Mouse (Mus musculus) embryonic facial prominence, embryonic 12.5 days (tissue): ENCODE results near the gene Brat1. TPM values are rescaled to one million over a fixed set of nuclear protein-coding genes. Genes with fewer than 3 reads are reported as not detected.

Experiments
- ATAC-seq: fragments of 200-750 bp; cut with Nextera tagmentation; 2 replicates; pipeline ENCODE4 v1.8.0; 2017; ENCODE audit not compliant: insufficient number of reproducible peaks, insufficient read depth, low FRiP score, low TSS enrichment
- H3K27ac ChIP-seq: fragments of 300-500 bp; sonication (generic); 2 replicates; pipeline ENCODE4 v1.5.1; 2016; ENCODE audit warnings: mild to moderate bottlenecking
- H3K27me3 ChIP-seq: fragments of 300-500 bp; sonication (generic); 2 replicates; pipeline ENCODE4 v1.6.1; 2016; ENCODE audit warnings: mild to moderate bottlenecking, moderate library complexity
- H3K36me3 ChIP-seq: fragments of 300-500 bp; sonication (generic); 2 replicates; pipeline ENCODE4 v1.6.1; 2016; ENCODE audit warnings: mild to moderate bottlenecking
- H3K4me1 ChIP-seq: fragments of 300-500 bp; sonication (generic); 2 replicates; pipeline ENCODE4 v1.6.1; 2016
- H3K4me2 ChIP-seq: fragments of 300-500 bp; sonication (generic); replicated peaks from 2 replicates; pipeline ENCODE4 v1.6.1; 2016; ENCODE audit warnings: mild to moderate bottlenecking, moderate library complexity
- H3K4me3 ChIP-seq: fragments of 300-500 bp; sonication (generic); 2 replicates; pipeline ENCODE4 v1.5.1; 2016; ENCODE audit warnings: mild to moderate bottlenecking
- H3K9ac ChIP-seq: fragments of 300-500 bp; sonication (generic); 2 replicates; pipeline ENCODE4 v1.6.1; 2016; ENCODE audit warnings: mild to moderate bottlenecking, moderate library complexity
- H3K9me3 ChIP-seq: fragments of 300-500 bp; sonication (generic); 2 replicates; pipeline ENCODE4 v1.6.1; 2016; ENCODE audit warnings: mild to moderate bottlenecking, moderate library complexity
- WGBS: fragments of 180-500 bp; shearing (Covaris S2); methylation state at CpG from one replicate; pipeline ENCODE4 v1.1.7; 2016; 5-methylcytosine and 5-hydroxymethylcytosine counted together
- polyA plus RNA-seq: library from polyadenylated mRNA; unstranded; fragments of >200 nt; fragmentation: Nextera tagmentation; extraction: Ambion mirVana; gene quantifications from 2 replicates; pipeline ENCODE4 v1.2.1, GENCODE M21; 2016

Brat1 gene
- polyA plus RNA-seq, 1 experiment from 2014 or later: 23.8 TPM

GRCm38 (mm10) chr5:140750925-140751324, 46.1 kb downstream of the Brat1 start:
- H3K36me3 ChIP-seq: no peaks in the 10 kb centered on the region
- no peak overlapping the region for H3K9ac ChIP-seq
- no peak overlapping the region for H3K27ac ChIP-seq
- no peak for ATAC-seq
- H3K4me1 ChIP-seq: peaks cover 7% of the 10 kb centered on the region; the same call in 1 of the 2 replicates
- 0% methylated on average over 1 of the region's 2 CpGs for WGBS
- no peak overlapping the region for H3K4me2 ChIP-seq
- no peaks in the 10 kb centered on the region for H3K9me3 ChIP-seq
- H3K4me3 ChIP-seq: no peak overlapping the region
- no peaks in the 10 kb centered on the region for H3K27me3 ChIP-seq

GRCm38 (mm10) chr5:140752041-140752440, 47.2 kb downstream of the Brat1 start:
- WGBS: 95% methylated on average over 15 of the region's 15 CpGs
- peaks cover 15% of the 10 kb centered on the region; the same call in 1 of the 2 replicates for H3K4me1 ChIP-seq
- ATAC-seq: no peak
- H3K4me3 ChIP-seq: no peak overlapping the region
- no peak overlapping the region for H3K27ac ChIP-seq
- H3K9me3 ChIP-seq: no peaks in the 10 kb centered on the region
- H3K9ac ChIP-seq: no peak overlapping the region
- H3K27me3 ChIP-seq: no peaks in the 10 kb centered on the region
- H3K4me2 ChIP-seq: no peak overlapping the region
- H3K36me3 ChIP-seq: no peaks in the 10 kb centered on the region

- Histone ChIP-seq H3K27ac (no peak overlapping the region), H3K4me1 (peaks cover 15% of the 10 kb centered on the region; the same call in 1 of the 2 replicates), H3K4me3 (no peak overlapping the region), H3K9ac (no peak overlapping the region), H3K9me3 (no peaks in the 10 kb centered on the region), H3K36me3 (peaks cover 2% of the 10 kb centered on the region; the same call in 1 of the 2 replicates), H3K27me3 (no peaks in the 10 kb centered on the region), H3K4me2 (no peak overlapping the region)
- WGBS: 90% methylated on average over 3 of the region's 3 CpGs
- ATAC-seq: no peak
Measured at GRCm38 (mm10) chr5:140752639-140753038, 47.8 kb downstream of the Brat1 start.

GRCm38 (mm10) chr5:140753223-140753622, 48.4 kb downstream of the Brat1 start:
- Histone ChIP-seq H3K4me2 (no peak overlapping the region), H3K4me1 (peaks cover 15% of the 10 kb centered on the region; the same call in 1 of the 2 replicates), H3K27me3 (no peaks in the 10 kb centered on the region), H3K9ac (no peak overlapping the region), H3K36me3 (peaks cover 7% of the 10 kb centered on the region; the same call in 1 of the 2 replicates), H3K4me3 (no peak overlapping the region), H3K9me3 (no peaks in the 10 kb centered on the region), H3K27ac (no peak overlapping the region)
- WGBS: 71% methylated on average over 5 of the region's 5 CpGs
- no peak for ATAC-seq

GRCm38 (mm10) chr5:140758864-140759263, 54.1 kb downstream of the Brat1 start:
- Histone ChIP-seq H3K9ac (no peak overlapping the region), H3K9me3 (no peaks in the 10 kb centered on the region), H3K4me2 (no peak overlapping the region), H3K36me3 (peaks cover 39% of the 10 kb centered on the region), H3K4me1 (peaks cover 8% of the 10 kb centered on the region; the same call in 1 of the 2 replicates), H3K27ac (no peak overlapping the region), H3K27me3 (no peaks in the 10 kb centered on the region), H3K4me3 (no peak overlapping the region)
- 81% methylated on average over 8 of the region's 8 CpGs for WGBS
- ATAC-seq: no peak

GRCm38 (mm10) chr5:140762540-140762939, 57.7 kb downstream of the Brat1 start:
- H3K9me3 ChIP-seq: no peaks in the 10 kb centered on the region
- 87% methylated on average over 4 of the region's 4 CpGs for WGBS
- no peak overlapping the region for H3K4me2 ChIP-seq
- no peak overlapping the region for H3K4me3 ChIP-seq
- H3K27me3 ChIP-seq: no peaks in the 10 kb centered on the region
- H3K9ac ChIP-seq: no peak overlapping the region
- no peak for ATAC-seq
- H3K4me1 ChIP-seq: peaks cover 1% of the 10 kb centered on the region
- H3K36me3 ChIP-seq: peaks cover 43% of the 10 kb centered on the region
- H3K27ac ChIP-seq: no peak overlapping the region

- 72% methylated on average over 6 of the region's 6 CpGs for WGBS
- no peaks in the 10 kb centered on the region for H3K9me3 ChIP-seq
- peaks cover 14% of the 10 kb centered on the region for H3K4me1 ChIP-seq
- ATAC-seq: no peak
- H3K4me2 ChIP-seq: no peak overlapping the region
- no peaks in the 10 kb centered on the region for H3K27me3 ChIP-seq
- no peak overlapping the region for H3K9ac ChIP-seq
- no peak overlapping the region for H3K27ac ChIP-seq
- peaks cover 20% of the 10 kb centered on the region for H3K36me3 ChIP-seq
- no peak overlapping the region for H3K4me3 ChIP-seq
Measured at GRCm38 (mm10) chr5:140764921-140765613, 60.3 kb downstream of the Brat1 start.

- no peaks in the 10 kb centered on the region for H3K9me3 ChIP-seq
- ATAC-seq: no peak
- H3K9ac ChIP-seq: no peak overlapping the region
- H3K27ac ChIP-seq: no peak overlapping the region
- peaks cover 17% of the 10 kb centered on the region for H3K4me1 ChIP-seq
- H3K4me3 ChIP-seq: no peak overlapping the region
- no peak overlapping the region for H3K4me2 ChIP-seq
- no peaks in the 10 kb centered on the region for H3K27me3 ChIP-seq
- H3K36me3 ChIP-seq: 0 out of 2 replicates have a peak, but pooled peaks cover 5% of the 10 kb centered on the region
- 88% methylated on average over 4 of the region's 4 CpGs for WGBS
Measured at GRCm38 (mm10) chr5:140766566-140766965, 61.8 kb downstream of the Brat1 start.

- 24% methylated on average over 9 of the region's 9 CpGs for WGBS
- Histone ChIP-seq H3K36me3 (0 out of 2 replicates have a peak, but pooled peaks cover 5% of the 10 kb centered on the region), H3K9me3 (no peaks in the 10 kb centered on the region), H3K9ac (peak overlapping the region; percentile 34; the same call in 1 of the 2 replicates), H3K27me3 (no peaks in the 10 kb centered on the region), H3K27ac (peak overlapping the region; percentile 85), H3K4me3 (no peak overlapping the region), H3K4me1 (peaks cover 28% of the 10 kb centered on the region), H3K4me2 (no peak overlapping the region)
- peak; percentile 81; the same call in 1 of the 2 replicates for ATAC-seq
Measured at GRCm38 (mm10) chr5:140767704-140768141, 62.9 kb downstream of the Brat1 start.

- ATAC-seq: no peak
- WGBS: 90% methylated on average over 5 of the region's 5 CpGs
- H3K9me3 ChIP-seq: no peaks in the 10 kb centered on the region
Measured at GRCm38 (mm10) chr5:140768333-140768732, 63.5 kb downstream of the Brat1 start.

More at GRCm38 (mm10) chr5:140768333-140768732, 63.5 kb downstream of the Brat1 start:
- Histone ChIP-seq H3K4me2 (no peak overlapping the region), H3K9ac (no peak overlapping the region), H3K4me1 (peaks cover 28% of the 10 kb centered on the region), H3K27me3 (no peaks in the 10 kb centered on the region), H3K27ac (peak overlapping the region; percentile 85), H3K36me3 (0 out of 2 replicates have a peak, but pooled peaks cover 5% of the 10 kb centered on the region), H3K4me3 (no peak overlapping the region)
